Comparison of ENCODE assay signal across 8 mouse cellular contexts in genomic region chr15:84682206-84682605, GRCm38 (mm10). TPM values are rescaled to one million over a fixed set of nuclear protein-coding genes. Genes with fewer than 3 reads are reported as not detected.
DNase-seq lines count a peak whose midpoint lies in the region; ATAC-seq and TF ChIP-seq lines count a peak whose summit lies in the region.

No protein-coding gene starts in this region.

- TF ChIP-seq CTCF in heart, adult 2 months (IDR thresholded peaks at IDR 0.05), result no peak

- DNase-seq in heart, adult 2 months, result no peak
- peak; percentile 37 for DNase-seq in thymus, postnatal 0 days (ENCODE audit: low spot score)
- no peak for DNase-seq in thymus, postnatal 10 days (ENCODE audit: low spot score in 2 of 2)
- no peak for DNase-seq in limb, embryonic 14.5 days (ENCODE audit: low spot score)
- DNase-seq in adrenal gland, adult 8-10 months, result no peak
- no peak for DNase-seq in adrenal gland, postnatal 14 days
- DNase-seq in adrenal gland, adult 18-20 months (ENCODE audit: low spot score in 2 of 2), result no peak

- ATAC-seq in heart, embryonic 13.5 days (ENCODE audit: extremely low read depth, insufficient number of reproducible peaks, low FRiP score, low TSS enrichment), result no peak
- ATAC-seq in limb, embryonic 14.5 days (ENCODE audit: low FRiP score, low read depth), result no peak

- H3K4me2 ChIP-seq in heart, embryonic 13.5 days, result peak overlapping the region; percentile 84
- H3K4me2 ChIP-seq in limb, embryonic 14.5 days (replicated peaks; ENCODE audit: low read depth, low read length, severe bottlenecking), result peak overlapping the region; percentile 88

- peak overlapping the region; percentile 73 for H3K4me3 ChIP-seq in heart, embryonic 13.5 days
- H3K4me3 ChIP-seq in heart, adult 2 months, result no peak overlapping the region
- peak overlapping the region; percentile 78 for H3K4me3 ChIP-seq in limb, embryonic 14.5 days (replicated peaks; ENCODE audit: low read length)

- 80% methylated on average over 3 of the region's 3 CpGs for WGBS in heart, embryonic 13.5 days
- WGBS in heart, adult 2 months, result 90% methylated on average over 3 of the region's 3 CpGs
- WGBS in limb, embryonic 14.5 days, result 46% methylated on average over 3 of the region's 3 CpGs

- H3K4me1 ChIP-seq in heart, embryonic 13.5 days, result peaks cover 50% of the 10 kb centered on the region
- peaks cover 6% of the 10 kb centered on the region for H3K4me1 ChIP-seq in heart, adult 2 months (ENCODE audit: control insufficient read depth, insufficient read depth, low read length)
- peaks cover 12% of the 10 kb centered on the region for H3K4me1 ChIP-seq in limb, embryonic 14.5 days (ENCODE audit: control insufficient read depth, insufficient read depth, low read length)

- no peak for TF ChIP-seq EP300 in heart, adult 2 months (IDR thresholded peaks at IDR 0.05; ENCODE audit: insufficient read depth, low read depth, low read length)

- no peak for TF ChIP-seq POLR2A in heart, adult 2 months (IDR thresholded peaks at IDR 0.05; ENCODE audit: insufficient read depth, low read depth, low read length)
- TF ChIP-seq POLR2A in limb, embryonic 14.5 days (IDR thresholded peaks at IDR 0.05; ENCODE audit: borderline replicate concordance, extremely low read depth, insufficient read depth, insufficient read length), result no peak

- H3K9ac ChIP-seq in heart, embryonic 13.5 days, result peak overlapping the region; percentile 88
- H3K9ac ChIP-seq in heart, adult 2 months (ENCODE audit: low read depth, low read length), result no peak overlapping the region
- no peak overlapping the region; the same call in 1 of the 2 replicates for H3K9ac ChIP-seq in limb, embryonic 14.5 days (ENCODE audit: low read depth, low read length, severe bottlenecking)

- 0 out of 2 replicates have a peak, but pooled peaks cover 3% of the 10 kb centered on the region for H3K36me3 ChIP-seq in heart, embryonic 13.5 days
- no peaks in the 10 kb centered on the region for H3K36me3 ChIP-seq in heart, adult 2 months (ENCODE audit: control insufficient read depth, insufficient read depth, low read length)
- H3K36me3 ChIP-seq in limb, embryonic 14.5 days (ENCODE audit: control insufficient read depth, insufficient read depth, low read length), result no peaks in the 10 kb centered on the region; the same call in 1 of the 2 replicates

- no peaks in the 10 kb centered on the region for H3K9me3 ChIP-seq in heart, embryonic 13.5 days
- no peaks in the 10 kb centered on the region for H3K9me3 ChIP-seq in limb, embryonic 14.5 days (ENCODE audit: control insufficient read depth, low read length)

- no peaks in the 10 kb centered on the region for H3K27me3 ChIP-seq in heart, embryonic 13.5 days (replicated peaks)
- no peaks in the 10 kb centered on the region; the same call in 1 of the 2 replicates for H3K27me3 ChIP-seq in heart, adult 2 months (ENCODE audit: control insufficient read depth, insufficient read depth, low read length)
- no peaks in the 10 kb centered on the region for H3K27me3 ChIP-seq in limb, embryonic 14.5 days (ENCODE audit: control insufficient read depth, insufficient read depth, low read length)

- no peaks in the 10 kb centered on the region for H3K79me2 ChIP-seq in heart, adult 2 months (replicated peaks; ENCODE audit: control insufficient read depth, insufficient read depth, low read length)

- intact Hi-C loops in heart, adult 2 months (cut with DNase I), result no loop called here

- H3K27ac ChIP-seq in heart, embryonic 13.5 days (replicated peaks), result peak overlapping the region; percentile 55; the same call in 1 of the 2 replicates
- no peak overlapping the region for H3K27ac ChIP-seq in heart, adult 2 months
- 0 out of 2 replicates have a peak overlapping the region, but pooled peaks have one; percentile 65 for H3K27ac ChIP-seq in limb, embryonic 14.5 days (replicated peaks; ENCODE audit: low read depth, low read length)

RNA-seq across cellular contexts. Expression of gene Prr5, which starts 12.8 kb away (rescaled TPM):
- polyA plus RNA-seq in heart, embryonic 13.5 days (2015; fragmentation: Nextera tagmentation; extraction: Ambion mirVana), result 20.7 and 21.1 TPM in 2 replicates
- total RNA-seq in heart, adult 2 months (2021), result 1 to 10 TPM; 2.8 to 4.9 TPM
- 5.9 and 8.1 TPM in 2 replicates for polyA plus RNA-seq in heart, adult 2 months (2012; rRNA removed)
- polyA plus RNA-seq in thymus, postnatal 0 days (2015; fragmentation: Nextera tagmentation; extraction: Ambion mirVana), result 13.3 and 13.7 TPM in 2 replicates
- 41.4 and 52.9 TPM in 2 replicates for polyA plus RNA-seq in limb, embryonic 14.5 days (2012; rRNA removed)
- polyA plus RNA-seq in limb, embryonic 14.5 days (2014; fragmentation: Nextera tagmentation; extraction: Ambion mirVana), result 29.7 and 29.8 TPM in 2 replicates
- 1 to 10 TPM; 4.8 to 8.3 (median 6.0) TPM for total RNA-seq in adrenal gland, adult 8-10 months (2022)
- total RNA-seq in adrenal gland, postnatal 14 days (2021), result 7.1 and 8.7 TPM in 2 replicates
- total RNA-seq in adrenal gland, adult 18-20 months (2021), result 10 to 100 TPM in 1 of 2 experiments, 1 to 10 TPM in 1; 5.5 to 11.0 TPM

RNA-seq across cellular contexts. Expression of gene Arhgap8, which starts 37.6 kb away (rescaled TPM):
- 4.1 and 5.5 TPM in 2 replicates for polyA plus RNA-seq in heart, embryonic 13.5 days (2015; fragmentation: Nextera tagmentation; extraction: Ambion mirVana)
- total RNA-seq in heart, adult 2 months (2021), result 1 to 10 TPM in 1 of 2 experiments, under 1 TPM in 1; 0.70 to 1.5 TPM
- 1.7 and 1.9 TPM in 2 replicates for polyA plus RNA-seq in heart, adult 2 months (2012; rRNA removed)
- polyA plus RNA-seq in thymus, postnatal 0 days (2015; fragmentation: Nextera tagmentation; extraction: Ambion mirVana), result 28.7 and 30.5 TPM in 2 replicates
- 5.2 and 5.4 TPM in 2 replicates for polyA plus RNA-seq in limb, embryonic 14.5 days (2012; rRNA removed)
- polyA plus RNA-seq in limb, embryonic 14.5 days (2014; fragmentation: Nextera tagmentation; extraction: Ambion mirVana), result 7.0 and 8.2 TPM in 2 replicates
- total RNA-seq in adrenal gland, adult 8-10 months (2022), result 1 to 10 TPM in 3 of 4 experiments, under 1 TPM in 1; 0.64 to 2.6 (median 1.9) TPM
- 0.83 and 1.2 TPM in 2 replicates for total RNA-seq in adrenal gland, postnatal 14 days (2021)
- 1 to 10 TPM in 1 of 2 experiments, under 1 TPM in 1; 0.53 to 1.3 TPM for total RNA-seq in adrenal gland, adult 18-20 months (2021)
